ENCODE assay signal across 8 mouse cellular contexts in genomic region chr7:45451344-45451982, GRCm38 (mm10). TPM values are rescaled to one million over a fixed set of nuclear protein-coding genes. Genes with fewer than 3 reads are reported as not detected.
DNase-seq lines count a peak whose midpoint lies in the region; ATAC-seq lines count a peak whose summit lies in the region.

No protein-coding gene starts in this region.

- 0 out of 2 replicates have a peak overlapping the region, but pooled peaks have one; percentile 7 for H3K4me2 ChIP-seq in hindbrain, embryonic 15.5 days

- peak; percentile 92 for DNase-seq in ZHBTc4 (ENCODE audit: low read depth, low spot score)
- DNase-seq in cerebellum, postnatal 25 days: peak; percentile 87 to 93
- peak; percentile 85 for DNase-seq in gastrocnemius, adult 18-20 months (ENCODE audit: low spot score)
- peak; percentile 85 to 87 for DNase-seq in layer of hippocampus, postnatal 36 days
- DNase-seq in lung, postnatal 25 days (ENCODE audit: low spot score): peak; percentile 86
- peak; percentile 88 for DNase-seq in right cerebral cortex, adult 18-20 months
- peak; percentile 82 for DNase-seq in urinary bladder, postnatal 25 days (ENCODE audit: low spot score)

- H3K9me3 ChIP-seq in hindbrain, embryonic 15.5 days: no peaks in the 10 kb centered on the region

- ATAC-seq in hindbrain, embryonic 15.5 days (ENCODE audit: low FRiP score, low read depth): peak; percentile 70

- peak overlapping the region; percentile 3; the same call in 1 of the 2 replicates for H3K4me3 ChIP-seq in hindbrain, embryonic 15.5 days

- 0 out of 2 replicates have a peak, but pooled peaks cover 4% of the 10 kb centered on the region for H3K4me1 ChIP-seq in hindbrain, embryonic 15.5 days (replicated peaks)

- WGBS in hindbrain, embryonic 15.5 days: 52% methylated on average over 23 of the region's 23 CpGs

- no peaks in the 10 kb centered on the region for H3K27me3 ChIP-seq in hindbrain, embryonic 15.5 days

- no peak overlapping the region for H3K9ac ChIP-seq in hindbrain, embryonic 15.5 days

- no peak overlapping the region for H3K27ac ChIP-seq in hindbrain, embryonic 15.5 days (replicated peaks)

- peaks cover 29% of the 10 kb centered on the region for H3K36me3 ChIP-seq in hindbrain, embryonic 15.5 days

RNA-seq across cellular contexts. Expression of gene Ftl1, which starts 8.2 kb away (rescaled TPM):
- 100 to 1,000 TPM; 109 to 151 TPM for total RNA-seq in gastrocnemius, adult 18-20 months (2021)
- 5,657 and 5,762 TPM in 2 replicates for polyA plus RNA-seq in hindbrain, embryonic 15.5 days (2015; fragmentation: Nextera tagmentation; extraction: Ambion mirVana)
- 100 to 1,000 TPM; 187 to 197 TPM for total RNA-seq in layer of hippocampus, postnatal 36 days (2021)

RNA-seq across cellular contexts. Expression of gene Ruvbl2, which starts 13.6 kb away (rescaled TPM):
- total RNA-seq in gastrocnemius, adult 18-20 months (2021): 10 to 100 TPM; 26.6 to 27.9 TPM
- 108 and 110 TPM in 2 replicates for polyA plus RNA-seq in hindbrain, embryonic 15.5 days (2015; fragmentation: Nextera tagmentation; extraction: Ambion mirVana)
- total RNA-seq in layer of hippocampus, postnatal 36 days (2021): 10 to 100 TPM; 33.0 to 39.9 TPM

RNA-seq across cellular contexts. Expression of gene Bax, which starts 15.2 kb away (rescaled TPM):
- 10 to 100 TPM; 14.2 to 16.6 TPM for total RNA-seq in gastrocnemius, adult 18-20 months (2021)
- 245 and 250 TPM in 2 replicates for polyA plus RNA-seq in hindbrain, embryonic 15.5 days (2015; fragmentation: Nextera tagmentation; extraction: Ambion mirVana)
- total RNA-seq in layer of hippocampus, postnatal 36 days (2021): 10 to 100 TPM; 73.5 to 80.8 TPM

RNA-seq across cellular contexts. Expression of gene Gys1, which starts 16.8 kb away (rescaled TPM):
- 100 to 1,000 TPM; 321 to 326 TPM for total RNA-seq in gastrocnemius, adult 18-20 months (2021)
- 23.4 and 25.1 TPM in 2 replicates for polyA plus RNA-seq in hindbrain, embryonic 15.5 days (2015; fragmentation: Nextera tagmentation; extraction: Ambion mirVana)
- total RNA-seq in layer of hippocampus, postnatal 36 days (2021): 10 to 100 TPM; 14.5 to 18.6 TPM

RNA-seq across cellular contexts. Expression of gene Tulp2, which starts 30.2 kb away (rescaled TPM):
- not detected for total RNA-seq in gastrocnemius, adult 18-20 months (2021)
- 0.13 and 0.30 TPM in 2 replicates for polyA plus RNA-seq in hindbrain, embryonic 15.5 days (2015; fragmentation: Nextera tagmentation; extraction: Ambion mirVana)
- not detected for total RNA-seq in layer of hippocampus, postnatal 36 days (2021)

Comparison
In these comparisons a context has a peak if more than half of its experiments do, and no peak if none do; other contexts are left out.
1. RNA of gene Bax, which starts 15.2 kb away (total RNA-seq): 73.5 to 80.8 TPM in layer of hippocampus, postnatal 36 days; 14.2 to 16.6 TPM in gastrocnemius, adult 18-20 months; every median in the first group is over 4 times any median in the second.
2. Peak in every context shown above with its lines, with median percentiles within 50 percentile points of each other: DNase-seq.